Mouse (Mus musculus) heart, embryonic 10.5 days (tissue): ENCODE data around the gene St6galnac6. TPM values are rescaled to one million over a fixed set of nuclear protein-coding genes. Genes with fewer than 3 reads are reported as not detected.

Experiments
- DNase-seq: peaks from one replicate; pipeline ENCODE4 v3.0.0-alpha.2; 2017; ENCODE audit warnings: low spot score
- H3K27ac ChIP-seq: fragments of 300-500 bp; sonication (generic); 2 replicates; pipeline ENCODE4 v1.5.1; 2016; ENCODE audit warnings: mild to moderate bottlenecking
- H3K27me3 ChIP-seq: fragments of 300-500 bp; sonication (generic); 2 replicates; pipeline ENCODE4 v1.6.1; 2016; ENCODE audit warnings: mild to moderate bottlenecking; ENCODE audit not compliant: poor library complexity, insufficient read depth, severe bottlenecking
- H3K36me3 ChIP-seq: fragments of 300-500 bp; sonication (generic); 2 replicates; pipeline ENCODE4 v1.6.1; 2016; ENCODE audit warnings: mild to moderate bottlenecking, moderate library complexity
- H3K4me1 ChIP-seq: fragments of 300-500 bp; sonication (generic); 2 replicates; pipeline ENCODE4 v1.6.1; 2016; ENCODE audit warnings: mild to moderate bottlenecking
- H3K4me3 ChIP-seq: fragments of 300-500 bp; sonication (generic); 2 replicates; pipeline ENCODE4 v1.5.1; 2016; ENCODE audit warnings: mild to moderate bottlenecking, moderate library complexity
- H3K9me3 ChIP-seq: fragments of 300-500 bp; sonication (generic); 2 replicates; pipeline ENCODE4 v1.6.1; 2016; ENCODE audit warnings: mild to moderate bottlenecking, moderate library complexity
- WGBS: fragments of 180-500 bp; shearing (Covaris S2); methylation state at CpG from one replicate; pipeline ENCODE4 v1.1.7; 2016; 5-methylcytosine and 5-hydroxymethylcytosine counted together
- polyA plus RNA-seq: library from polyadenylated mRNA; unstranded; fragments of >200 nt; fragmentation: Nextera tagmentation; extraction: Ambion mirVana; gene quantifications from 2 replicates; pipeline ENCODE4 v1.2.1, GENCODE M21; 2016

St6galnac6 gene
- polyA plus RNA-seq, 1 experiment from 2014 or later, result 25.1 TPM

DNA sequence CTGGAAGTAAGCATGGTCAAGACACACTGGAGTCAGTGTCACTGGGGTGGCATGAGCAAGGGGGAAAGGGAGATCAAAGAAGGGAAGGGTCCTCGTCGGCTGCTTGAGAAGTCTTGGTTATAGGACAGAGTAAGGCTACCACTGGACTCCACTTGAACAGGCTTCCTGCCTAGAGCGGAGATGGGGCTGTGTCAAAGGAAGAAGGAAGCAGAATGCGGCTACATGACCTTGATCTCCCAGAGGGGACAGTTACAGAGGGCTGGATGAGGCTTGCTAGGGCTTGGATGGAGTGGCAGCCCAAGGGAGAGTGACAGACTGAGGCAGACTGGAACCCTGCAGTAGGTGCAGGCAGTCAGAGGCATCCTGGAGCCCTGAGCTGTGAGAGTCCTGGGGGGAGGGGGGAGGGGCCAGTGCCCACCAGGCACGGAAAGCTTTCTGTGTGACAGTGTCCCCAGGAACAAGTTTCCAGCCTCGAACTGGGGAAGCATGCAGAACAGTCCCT, 41.1 kb downstream of the St6galnac6 start:
- no peaks in the 10 kb centered on the region for H3K9me3 ChIP-seq
- peaks cover 71% of the 10 kb centered on the region for H3K4me1 ChIP-seq
- 41% methylated on average over 6 of the region's 6 CpGs for WGBS
- H3K36me3 ChIP-seq, result no peaks in the 10 kb centered on the region
- no peaks in the 10 kb centered on the region for H3K27me3 ChIP-seq
- H3K27ac ChIP-seq, result peak overlapping the region; percentile 76
- no peak for DNase-seq
- no peak overlapping the region for H3K4me3 ChIP-seq

DNA sequence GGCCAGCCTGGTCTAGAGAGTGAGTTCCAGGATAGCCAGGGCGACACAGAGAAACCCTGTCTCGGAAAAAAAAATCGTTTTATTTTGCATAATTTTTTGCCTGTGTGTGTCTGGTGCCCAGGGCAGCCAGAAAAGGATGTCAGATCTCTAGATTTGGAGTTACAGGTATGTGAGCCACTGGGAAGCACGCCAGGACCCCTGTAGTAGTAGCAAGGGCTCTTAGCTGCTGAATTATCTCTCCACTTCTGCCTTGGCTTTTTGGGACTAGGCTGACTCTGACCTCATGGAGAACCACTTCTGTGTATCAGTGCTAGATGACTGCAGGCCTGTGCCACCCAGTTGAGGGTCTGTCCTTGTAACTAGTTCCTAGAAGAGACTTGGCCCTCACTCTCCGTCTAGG, 42.3 kb downstream of the St6galnac6 start:
- WGBS, result 74% methylated on average over 5 of the region's 5 CpGs
- H3K4me1 ChIP-seq, result peaks cover 74% of the 10 kb centered on the region
- peak overlapping the region; percentile 12; the same call in 1 of the 2 replicates for H3K27ac ChIP-seq
- H3K27me3 ChIP-seq, result no peaks in the 10 kb centered on the region
- no peak overlapping the region for H3K4me3 ChIP-seq
- no peak for DNase-seq
- no peaks in the 10 kb centered on the region for H3K9me3 ChIP-seq
- H3K36me3 ChIP-seq, result no peaks in the 10 kb centered on the region

DNA sequence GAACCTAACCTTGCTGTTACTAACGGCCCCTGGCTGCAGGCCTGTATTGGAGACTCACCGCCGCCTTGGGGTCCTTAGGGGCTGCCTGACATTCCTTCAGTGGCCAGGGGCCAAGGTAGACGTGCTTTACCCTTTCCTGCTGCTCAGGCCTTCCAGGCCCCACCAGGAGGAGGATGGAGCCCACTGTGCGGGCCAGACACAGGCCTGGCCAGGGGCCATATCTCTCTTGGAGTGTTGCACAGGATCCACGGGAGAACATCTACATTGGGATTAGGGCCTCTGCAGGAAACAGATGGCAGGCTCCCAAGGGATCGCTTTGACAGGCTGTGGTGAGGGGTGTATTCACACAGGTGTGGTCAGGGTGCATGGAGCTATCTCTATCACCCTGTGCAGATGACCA, 43.3 kb downstream of the St6galnac6 start:
- H3K4me1 ChIP-seq, result peaks cover 65% of the 10 kb centered on the region
- WGBS, result 51% methylated on average over 7 of the region's 7 CpGs

DNA sequence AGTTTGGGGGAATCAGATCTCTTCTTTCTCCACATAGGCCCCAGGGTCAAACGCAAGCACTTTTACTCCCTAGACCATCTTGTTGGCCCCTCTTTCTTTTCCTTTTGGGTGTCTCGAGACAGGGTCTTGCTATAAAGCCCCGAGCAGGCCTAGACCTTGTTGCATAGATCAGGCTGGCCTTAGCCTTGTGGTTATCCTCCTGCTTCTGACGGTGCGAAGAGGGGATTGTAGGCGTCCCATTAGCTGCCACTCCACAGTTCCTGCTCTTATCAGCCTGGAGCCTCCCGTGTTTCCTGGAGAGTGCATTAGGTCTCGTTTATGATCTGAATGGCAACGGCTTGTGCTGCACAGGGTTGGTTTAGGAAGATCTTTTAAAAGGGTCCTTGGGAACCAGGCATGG, 44.6 kb downstream of the St6galnac6 start:
- Histone ChIP-seq H3K4me1 (peaks cover 60% of the 10 kb centered on the region), H3K27ac (peak overlapping the region; percentile 87; the same call in 1 of the 2 replicates)
- 34% methylated on average over 9 of the region's 9 CpGs for WGBS

More for the DNA sequence above, 43.3 kb downstream of the St6galnac6 start:
- no peaks in the 10 kb centered on the region for H3K36me3 ChIP-seq
- DNase-seq, result no peak
- H3K4me3 ChIP-seq, result no peak overlapping the region
- H3K27ac ChIP-seq, result peak overlapping the region; percentile 87; the same call in 1 of the 2 replicates
- no peaks in the 10 kb centered on the region for H3K27me3 ChIP-seq
- H3K9me3 ChIP-seq, result no peaks in the 10 kb centered on the region

GRCm38 (mm10) chr2:32644799-32645475, 45.4 kb downstream of the St6galnac6 start:
- 67% methylated on average over 8 of the region's 8 CpGs for WGBS
- Histone ChIP-seq H3K27me3 (no peaks in the 10 kb centered on the region), H3K9me3 (no peaks in the 10 kb centered on the region), H3K36me3 (no peaks in the 10 kb centered on the region), H3K4me3 (no peak overlapping the region), H3K27ac (peak overlapping the region; percentile 87), H3K4me1 (peaks cover 55% of the 10 kb centered on the region)
- no peak for DNase-seq

More for the DNA sequence above, 44.6 kb downstream of the St6galnac6 start:
- H3K4me3 ChIP-seq, result no peak overlapping the region
- no peaks in the 10 kb centered on the region for H3K27me3 ChIP-seq
- DNase-seq, result no peak
- H3K9me3 ChIP-seq, result no peaks in the 10 kb centered on the region
- H3K36me3 ChIP-seq, result no peaks in the 10 kb centered on the region

DNA sequence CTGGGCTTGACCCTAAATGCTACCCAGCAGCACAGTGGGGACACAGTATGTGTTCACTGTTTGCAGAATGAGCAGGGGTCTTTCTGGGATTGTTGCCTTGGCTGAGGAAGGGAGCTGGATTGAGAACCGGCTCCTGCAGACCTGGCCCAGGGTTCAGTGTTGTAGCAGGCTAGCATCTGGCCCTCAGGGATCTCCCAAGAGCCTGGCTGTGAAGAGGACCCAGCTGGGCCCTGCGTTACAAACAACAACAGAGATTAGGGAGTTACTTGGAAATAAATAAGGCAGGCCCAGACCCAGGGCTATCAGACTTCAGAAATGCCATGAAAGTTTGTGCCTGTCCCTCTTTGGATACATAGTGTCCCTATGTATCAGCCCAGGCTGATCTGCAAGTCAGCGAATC, 46.1 kb downstream of the St6galnac6 start:
- Histone ChIP-seq H3K4me1 (peaks cover 50% of the 10 kb centered on the region), H3K27me3 (no peaks in the 10 kb centered on the region), H3K9me3 (no peaks in the 10 kb centered on the region), H3K36me3 (no peaks in the 10 kb centered on the region), H3K4me3 (no peak overlapping the region), H3K27ac (peak overlapping the region; percentile 87; the same call in 1 of the 2 replicates)
- WGBS, result 67% methylated on average over 3 of the region's 3 CpGs
- DNase-seq, result no peak

DNA sequence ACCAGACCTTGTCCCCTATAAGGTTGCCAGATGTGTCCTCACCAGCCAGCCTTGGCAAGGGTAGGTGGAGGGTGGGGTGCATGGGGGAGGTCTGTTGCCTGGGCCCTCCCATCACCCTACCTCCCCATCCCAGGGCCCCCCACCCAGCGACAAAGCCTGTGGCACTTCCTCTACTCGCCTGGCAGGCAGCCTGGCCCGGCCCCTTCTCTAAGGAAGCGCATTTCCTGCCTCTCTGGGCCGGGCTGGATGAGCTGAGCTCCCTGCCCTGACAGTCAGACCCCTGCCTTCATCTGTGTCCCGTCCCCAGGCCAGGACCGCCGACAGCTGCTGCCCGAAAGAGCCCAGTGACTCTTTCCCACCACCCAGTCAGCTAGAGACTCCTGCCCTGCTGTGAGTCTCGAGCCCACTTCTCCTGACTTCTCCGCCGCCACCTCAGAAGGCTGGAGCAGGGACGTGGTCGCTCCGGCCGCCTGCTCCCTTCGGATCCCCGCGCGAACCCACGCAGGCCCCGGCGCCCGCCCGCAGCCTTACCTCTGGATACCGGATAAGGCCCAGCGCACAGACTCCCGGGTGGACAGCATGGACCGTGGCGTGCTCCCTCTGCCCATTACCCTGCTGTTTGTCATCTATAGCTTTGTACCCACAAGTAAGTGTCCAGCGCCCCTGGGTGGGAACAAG, 47.0 kb downstream of the St6galnac6 start, which contains the start of gene Eng:
Gene Eng (plus strand): TSS at position 217 of the 678 bp plus-strand sequence.
- 42% methylated on average over 31 of the region's 31 CpGs for WGBS
- Histone ChIP-seq H3K27me3 (no peaks in the 10 kb centered on the region), H3K4me1 (peaks cover 54% of the 10 kb centered on the region), H3K4me3 (peak within 1 kb of the TSS; percentile 54), H3K9me3 (no peaks in the 10 kb centered on the region), H3K36me3 (no peaks in the 10 kb centered on the region), H3K27ac (peak within 1 kb of the TSS; percentile 87)
- no peak for DNase-seq

GRCm38 (mm10) chr2:32647366-32647765, 47.9 kb downstream of the St6galnac6 start:
- no peaks in the 10 kb centered on the region for H3K9me3 ChIP-seq
- WGBS, result 73% methylated on average over 7 of the region's 7 CpGs
- no peak for DNase-seq
- H3K27ac ChIP-seq, result peak overlapping the region; percentile 87
- H3K4me3 ChIP-seq, result peak overlapping the region; percentile 54
- peaks cover 50% of the 10 kb centered on the region for H3K4me1 ChIP-seq
- no peaks in the 10 kb centered on the region for H3K36me3 ChIP-seq
- H3K27me3 ChIP-seq, result no peaks in the 10 kb centered on the region

GRCm38 (mm10) chr2:32653764-32654163, 54.3 kb downstream of the St6galnac6 start:
- no peak for DNase-seq
- Histone ChIP-seq H3K27ac (peak overlapping the region; percentile 87), H3K27me3 (no peaks in the 10 kb centered on the region), H3K9me3 (no peaks in the 10 kb centered on the region), H3K4me3 (0 out of 2 replicates have a peak overlapping the region, but pooled peaks have one; percentile 2), H3K4me1 (peaks cover 46% of the 10 kb centered on the region), H3K36me3 (peaks cover 9% of the 10 kb centered on the region; the same call in 1 of the 2 replicates)
- WGBS, result 21% methylated on average over 7 of the region's 7 CpGs

GRCm38 (mm10) chr2:32654743-32655393, 55.4 kb downstream of the St6galnac6 start:
- no peaks in the 10 kb centered on the region for H3K9me3 ChIP-seq
- H3K36me3 ChIP-seq, result peaks cover 9% of the 10 kb centered on the region; the same call in 1 of the 2 replicates
- DNase-seq, result no peak
- H3K4me3 ChIP-seq, result no peak overlapping the region; the same call in 1 of the 2 replicates
- WGBS, result 56% methylated on average over 14 of the region's 14 CpGs
- peak overlapping the region; percentile 87 for H3K27ac ChIP-seq
- peaks cover 48% of the 10 kb centered on the region for H3K4me1 ChIP-seq
- no peaks in the 10 kb centered on the region for H3K27me3 ChIP-seq

GRCm38 (mm10) chr2:32655394-32655744, 55.9 kb downstream of the St6galnac6 start:
- H3K4me1 ChIP-seq, result peaks cover 48% of the 10 kb centered on the region
- WGBS, result 71% methylated on average over 3 of the region's 3 CpGs

DNA sequence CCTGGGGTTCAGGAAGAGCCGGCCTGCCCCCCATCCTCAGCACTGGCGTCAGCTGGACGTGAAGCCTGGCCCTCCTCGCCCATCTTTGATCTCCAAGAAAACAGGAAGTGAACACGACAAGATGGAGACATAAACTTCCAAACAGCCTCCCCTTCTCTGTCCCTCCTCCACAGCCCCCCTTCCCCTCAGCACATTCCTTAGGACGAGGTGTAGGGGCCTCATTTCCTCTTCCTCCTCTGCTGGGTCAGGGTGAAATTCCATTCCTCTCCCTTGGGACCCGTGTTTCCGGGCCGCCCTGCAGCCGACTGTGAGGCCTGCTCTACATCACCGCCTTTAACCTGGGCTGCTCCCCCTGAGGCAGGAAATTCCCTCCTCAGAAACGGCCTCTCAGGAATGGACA, 56.3 kb downstream of the St6galnac6 start:
- peak; percentile 85 for DNase-seq
- Histone ChIP-seq H3K27ac (peak overlapping the region; percentile 87), H3K4me1 (peaks cover 48% of the 10 kb centered on the region), H3K4me3 (peak overlapping the region; percentile 29; the same call in 1 of the 2 replicates), H3K36me3 (peaks cover 9% of the 10 kb centered on the region; the same call in 1 of the 2 replicates), H3K9me3 (no peaks in the 10 kb centered on the region), H3K27me3 (no peaks in the 10 kb centered on the region)
- WGBS, result 41% methylated on average over 12 of the region's 12 CpGs

More at GRCm38 (mm10) chr2:32655394-32655744, 55.9 kb downstream of the St6galnac6 start:
- Histone ChIP-seq H3K27me3 (no peaks in the 10 kb centered on the region), H3K27ac (peak overlapping the region; percentile 87), H3K9me3 (no peaks in the 10 kb centered on the region), H3K4me3 (peak overlapping the region; percentile 29; the same call in 1 of the 2 replicates), H3K36me3 (peaks cover 9% of the 10 kb centered on the region; the same call in 1 of the 2 replicates)
- DNase-seq, result no peak
